Mouse (Mus musculus) liver (tissue): ENCODE measurements around the gene Tbce.
A peak's percentile ranks its signal among the peaks of the same experiment; 100 is the strongest.

Source experiments
- DNase-seq: peaks from one replicate; pipeline ENCODE4 v3.0.0-alpha.2; 2020; ENCODE audit warnings: mixed read lengths

Tbce gene

GRCm38 (mm10) chr13:13965388-13965964 is 74.0 kb downstream of the Tbce start:
- peak; percentile 6 for DNase-seq

- DNase-seq: no peak
Observed at GRCm38 (mm10) chr13:13961046-13961445, 78.4 kb downstream of the Tbce start.

GRCm38 (mm10) chr13:13960211-13960610 is 79.2 kb downstream of the Tbce start:
- DNase-seq: no peak

- DNase-seq: no peak
Observed at GRCm38 (mm10) chr13:13956686-13957085, 82.8 kb downstream of the Tbce start.

GRCm38 (mm10) chr13:13954931-13955330 is 84.5 kb downstream of the Tbce start:
- DNase-seq: peak; percentile 79

- DNase-seq: peak; percentile 98
Observed at GRCm38 (mm10) chr13:13953874-13954832, 85.3 kb downstream of the Tbce start, which contains the start of gene B3galnt2. Gene B3galnt2 (plus strand): TSS chr13:13954469.
